Mouse (Mus musculus): ENCODE measurements around the gene Gm43064. TPM values are rescaled to one million over a fixed set of nuclear protein-coding genes. Genes with fewer than 3 reads are reported as not detected.

Gm43064 gene
- total RNA-seq, 2 experiments from 2014 or later, result 0.25 to 0.58 TPM

- DNase-seq, result no peak
Measured at GRCm38 (mm10) chr3:103857036-103857805, 47.8 kb downstream of the Gm43064 start.

DNA sequence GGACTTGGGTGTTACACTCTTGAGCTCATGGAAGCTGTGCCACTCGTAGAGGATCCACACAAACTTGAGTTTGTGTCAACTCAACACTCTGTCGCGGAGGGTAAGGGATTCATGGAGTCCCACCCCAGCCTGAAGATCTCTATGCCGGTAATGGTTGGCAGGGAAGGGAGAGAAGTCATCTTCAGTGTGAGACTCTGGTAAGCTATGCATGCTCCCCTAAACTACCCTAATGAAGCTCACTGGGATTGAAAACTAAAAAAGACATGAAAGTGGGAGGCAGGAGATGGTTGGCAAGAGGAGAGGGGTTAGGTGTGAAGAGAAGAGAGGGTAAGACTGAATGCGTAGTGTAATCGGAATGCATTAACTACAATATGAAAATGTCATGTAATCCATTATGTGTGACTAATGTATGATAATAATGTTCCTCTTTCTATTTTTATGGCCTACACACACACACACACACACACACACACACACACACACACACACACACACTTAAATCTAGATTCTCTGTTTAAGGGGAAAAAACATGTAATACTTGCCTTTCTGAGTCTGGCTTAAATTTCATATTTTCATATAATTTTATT lies 48.7 kb downstream of the Gm43064 start:
- no peak for DNase-seq

- no peak for DNase-seq
Measured at GRCm38 (mm10) chr3:103858881-103859801, 49.8 kb downstream of the Gm43064 start, which contains the start of gene Ptpn22. Gene Ptpn22, plus strand, starts transcription at chr3:103859795.

DNA sequence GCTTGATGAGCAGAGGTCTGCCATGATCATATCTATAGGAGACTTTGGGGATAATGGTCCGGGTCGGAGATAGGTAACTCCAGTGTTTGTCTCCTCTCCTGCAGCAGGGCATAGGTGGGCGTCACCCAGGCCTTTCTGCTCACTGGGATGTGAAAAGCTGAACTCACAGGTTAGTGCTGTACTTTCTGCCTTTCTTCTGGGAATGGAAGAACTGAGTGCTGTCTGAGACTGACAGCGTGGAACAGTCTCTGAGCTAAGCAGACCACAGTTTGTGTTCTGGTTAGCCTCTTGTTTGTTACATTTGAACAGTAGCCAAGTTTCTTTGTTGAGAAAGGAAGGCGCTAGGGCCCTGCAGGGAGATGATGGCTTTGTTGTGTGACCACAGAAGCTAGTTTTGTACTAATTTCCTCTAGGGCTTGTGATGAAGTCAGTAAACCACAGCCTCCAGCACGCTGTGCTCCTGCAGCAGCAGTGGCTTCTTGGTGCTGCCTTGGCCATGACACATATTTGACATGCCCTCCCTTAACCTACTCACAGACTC lies 50.5 kb downstream of the Gm43064 start:
- DNase-seq, result no peak

GRCm38 (mm10) chr3:103862721-103863220 lies 53.4 kb downstream of the Gm43064 start:
- DNase-seq, result no peak

- no peak for DNase-seq
Measured at GRCm38 (mm10) chr3:103864200-103864599, 54.8 kb downstream of the Gm43064 start.

DNA sequence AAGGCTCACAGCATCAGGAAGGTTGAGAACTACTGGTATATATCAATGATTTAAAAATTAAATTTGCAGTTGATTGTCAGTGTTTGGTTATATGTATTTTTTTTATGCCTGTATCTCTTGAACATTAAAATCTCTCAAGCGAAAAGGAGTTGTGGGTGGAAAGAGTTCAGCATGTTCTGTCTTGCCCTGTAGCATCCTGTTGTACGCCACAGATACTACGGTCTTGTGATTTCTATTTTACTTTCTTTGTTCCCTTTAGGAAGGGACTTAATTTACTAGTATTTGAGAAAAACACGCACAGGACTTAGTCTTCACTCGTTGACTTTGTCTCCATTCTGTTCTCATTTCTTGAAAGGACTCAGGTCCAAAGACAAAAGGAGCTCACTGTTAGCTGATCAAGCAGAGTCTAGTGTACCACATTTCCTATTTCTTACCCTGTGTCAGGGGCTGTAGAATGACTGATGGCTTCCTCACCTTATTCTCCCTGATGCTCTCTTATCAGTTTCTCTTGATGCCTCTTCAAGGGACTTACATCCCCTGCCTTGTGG lies 58.1 kb downstream of the Gm43064 start:
- DNase-seq, result no peak

- no peak for DNase-seq
Measured at GRCm38 (mm10) chr3:103868008-103868407, 58.6 kb downstream of the Gm43064 start.

- DNase-seq, result no peak
Measured at GRCm38 (mm10) chr3:103872663-103873098, 63.3 kb downstream of the Gm43064 start.

DNA sequence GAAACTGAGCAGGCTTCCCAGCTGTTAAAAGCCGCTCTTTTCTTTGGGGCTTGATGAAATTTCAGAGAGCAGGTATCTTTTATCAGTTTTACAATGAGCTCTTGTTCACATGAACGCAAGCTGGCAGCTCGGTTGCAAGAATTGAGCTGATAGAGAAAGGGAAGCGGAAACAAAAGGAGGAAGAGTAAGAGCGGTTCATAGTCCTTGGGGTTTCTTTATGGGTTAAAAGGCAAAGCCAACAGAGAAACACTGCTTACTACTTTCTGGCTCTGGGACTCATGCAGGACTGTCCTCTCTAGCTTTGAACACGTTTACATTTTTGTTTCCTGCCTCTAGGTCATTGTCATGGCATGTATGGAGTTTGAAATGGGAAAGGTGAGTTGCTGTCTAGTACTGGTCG lies 65.0 kb downstream of the Gm43064 start:
- no peak for DNase-seq

DNA sequence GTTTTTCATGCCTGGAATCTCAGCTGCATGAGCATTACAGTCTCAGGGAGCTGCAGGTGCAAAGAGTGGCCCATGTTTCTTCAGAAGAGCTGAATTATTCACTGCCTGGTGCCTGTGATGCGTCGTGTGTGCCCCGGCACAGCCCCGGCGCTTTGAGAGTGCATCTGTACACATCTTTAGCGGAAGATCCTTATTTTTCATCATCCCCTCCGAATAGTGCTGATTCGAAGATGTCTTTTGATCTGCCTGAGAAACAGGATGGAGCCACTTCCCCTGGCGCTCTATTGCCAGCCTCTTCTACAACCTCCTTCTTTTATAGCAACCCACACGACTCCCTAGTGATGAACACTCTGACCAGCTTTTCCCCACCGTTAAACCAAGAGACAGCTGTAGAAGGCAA lies 76.6 kb downstream of the Gm43064 start:
- no peak for DNase-seq

GRCm38 (mm10) chr3:103887581-103887980 lies 78.2 kb downstream of the Gm43064 start:
- peak in 1 of 2 experiments; percentile 9 for DNase-seq

Other genes starting within 250 kb of the Gm43064 start
- 1 to 10 TPM; 5.9 to 7.1 TPM for gene Syt6, start 234.3 kb upstream of the Gm43064 start, total RNA-seq (2021)
- under 1 TPM in 1 of 2 experiments, not detected in 1; 0.72 TPM for gene Atg4a-ps, start 163.5 kb upstream of the Gm43064 start, total RNA-seq (2021)
- gene Olfml3, start 71.6 kb upstream of the Gm43064 start, total RNA-seq (2021), result 10 to 100 TPM; 12.0 to 14.2 TPM
- gene Gm10964, start 70.2 kb upstream of the Gm43064 start, total RNA-seq (2021), result not detected
- 100 to 1,000 TPM; 122 to 138 TPM for gene Hipk1, start 18.0 kb upstream of the Gm43064 start, total RNA-seq (2021)
- 10 to 100 TPM in 1 of 2 experiments, 1 to 10 TPM in 1; 5.9 to 14.0 TPM for gene Dclre1b, start 129 bp upstream of the Gm43064 start, total RNA-seq (2021)
- 10 to 100 TPM; 11.7 to 12.8 TPM for gene Ap4b1, start 53 bp upstream of the Gm43064 start, total RNA-seq (2021)
- gene Bcl2l15, start 23.0 kb downstream of the Gm43064 start, total RNA-seq (2021), result 1 to 10 TPM; 1.5 to 2.1 TPM
- 1 to 10 TPM; 1.1 to 1.6 TPM for gene Ptpn22, start 50.2 kb downstream of the Gm43064 start, total RNA-seq (2021)
- 10 to 100 TPM; 21.7 to 24.8 TPM for gene Rsbn1, start 104.5 kb downstream of the Gm43064 start, total RNA-seq (2021)
- gene Phtf1, start 158.5 kb downstream of the Gm43064 start, total RNA-seq (2021), result 10 to 100 TPM; 46.4 to 49.3 TPM